Mouse (Mus musculus) myocyte (in vitro differentiated cells): ENCODE results near the gene Vav2. TPM values are rescaled to one million over a fixed set of nuclear protein-coding genes. Genes with fewer than 3 reads are reported as not detected.

Source experiments
- H3K27me3 ChIP-seq: one replicate; pipeline ENCODE4 v1.6.1; 2011; ENCODE audit not compliant: control insufficient read depth, insufficient read depth, insufficient read length
- H3K36me3 ChIP-seq: one replicate; pipeline ENCODE4 v1.6.1; 2011; ENCODE audit not compliant: control insufficient read depth, insufficient read depth
- H3K4me2 ChIP-seq: one replicate; pipeline ENCODE4 v1.6.1; 2011; ENCODE audit warnings: low read depth, control low read depth
- H3K4me3 ChIP-seq: one replicate; pipeline ENCODE4 v1.5.1; 2011; ENCODE audit warnings: mild to moderate bottlenecking, control low read depth, moderate library complexity
- H3K79me2 ChIP-seq: one replicate; pipeline ENCODE4 v1.6.1; 2011; ENCODE audit not compliant: control insufficient read depth, insufficient read depth
- H3ac ChIP-seq: one replicate; pipeline ENCODE4 v1.6.1; 2011; ENCODE audit not compliant: control insufficient read depth, insufficient read length
- CEBPB ChIP-seq: IDR thresholded peaks from 2 replicates; pipeline ENCODE4 v1.6.1; 2011; ENCODE audit warnings: mild to moderate bottlenecking, moderate library complexity; ENCODE audit not compliant: poor library complexity, insufficient read depth, severe bottlenecking
- E2F4 ChIP-seq: IDR thresholded peaks from one replicate; pipeline ENCODE4 v1.6.1; 2011; ENCODE audit warnings: mild to moderate bottlenecking, control low read depth, moderate library complexity; ENCODE audit not compliant: insufficient read depth
- MAX ChIP-seq: IDR thresholded peaks from one replicate; pipeline ENCODE4 v1.6.1; 2011; ENCODE audit warnings: low read depth, mild to moderate bottlenecking, control low read depth
- MYOD1 ChIP-seq, 3 experiments: IDR thresholded peaks; one replicate each; pipeline ENCODE4 v1.6.1; 2011; ENCODE audit warnings: control low read depth in 2 of 3, low read depth in 2 of 3, mild to moderate bottlenecking in 2 of 3, moderate library complexity in 1 of 3; ENCODE audit not compliant: insufficient read length in 2 of 3, control insufficient read depth in 1 of 3
- MYOG ChIP-seq, 3 experiments: IDR thresholded peaks; one replicate each; pipeline ENCODE4 v1.6.1; 2011; ENCODE audit warnings: control low read depth in 2 of 3, low read depth in 2 of 3, mild to moderate bottlenecking in 2 of 3; ENCODE audit not compliant: insufficient read length in 2 of 3, control insufficient read depth in 1 of 3, insufficient read depth in 1 of 3
- POLR2A ChIP-seq: IDR thresholded peaks from one replicate; pipeline ENCODE4 v1.6.1; 2011; ENCODE audit warnings: low read depth, mild to moderate bottlenecking, control low read depth, moderate library complexity; ENCODE audit not compliant: insufficient read length
- POLR2AphosphoS2 ChIP-seq: IDR thresholded peaks from one replicate; pipeline ENCODE4 v1.6.1; 2011; ENCODE audit warnings: low read depth, control low read depth; ENCODE audit not compliant: insufficient read length
- REST ChIP-seq: IDR thresholded peaks from one replicate; pipeline ENCODE4 v1.6.1; 2011; ENCODE audit warnings: mild to moderate bottlenecking, control low read depth, moderate library complexity; ENCODE audit not compliant: insufficient read depth, insufficient read length
- SRF ChIP-seq: IDR thresholded peaks from one replicate; pipeline ENCODE4 v1.6.1; 2011; ENCODE audit warnings: low read depth; ENCODE audit not compliant: control insufficient read depth, insufficient read length
- TCF12 ChIP-seq: IDR thresholded peaks from one replicate; pipeline ENCODE4 v1.6.1; 2011; ENCODE audit warnings: mild to moderate bottlenecking, control low read depth; ENCODE audit not compliant: poor library complexity, insufficient read depth, severe bottlenecking
- TCF3 ChIP-seq: IDR thresholded peaks from one replicate; pipeline ENCODE4 v1.6.1; 2011; ENCODE audit warnings: low read depth, control low read depth; ENCODE audit not compliant: insufficient read length
- USF1 ChIP-seq: IDR thresholded peaks from one replicate; pipeline ENCODE4 v1.6.1; 2011; ENCODE audit warnings: low read depth, mild to moderate bottlenecking, control low read depth, moderate library complexity
- polyA plus RNA-seq: library from polyadenylated mRNA; unstranded; fragments of >200 nt; fragmentation: generic; extraction: Trizol; gene quantifications from one replicate; pipeline ENCODE4 v1.2.1, GENCODE M21; 2012; ENCODE audit warnings: missing spikeins

Vav2 gene
- polyA plus RNA-seq, 1 experiment = 14.1 TPM

GRCm38 (mm10) chr2:27447782-27448181 is 20.9 kb upstream of the Vav2 start:
- peaks cover 20% of the 10 kb centered on the region for H3K36me3 ChIP-seq
- no peaks in the 10 kb centered on the region for H3K79me2 ChIP-seq
- no peak overlapping the region for H3ac ChIP-seq
- H3K27me3 ChIP-seq = no peaks in the 10 kb centered on the region
- H3K4me2 ChIP-seq = no peak overlapping the region
- TF ChIP-seq TCF3 (no peak), E2F4 (no peak), CEBPB (no peak), REST (no peak), SRF (no peak), TCF12 (no peak), POLR2AphosphoS2 (no peak), USF1 (no peak), MYOG (IDR thresholded peaks at IDR 0.05; ENCODE audit: control insufficient read depth in 1 of 3, insufficient read depth in 1 of 3, insufficient read length in 2 of 3, low read depth in 2 of 3) (no peak), MYOD1 (IDR thresholded peaks at IDR 0.05; ENCODE audit: control insufficient read depth in 1 of 3, insufficient read length in 2 of 3, low read depth in 2 of 3) (no peak), MAX (no peak), POLR2A (no peak)
- H3K4me3 ChIP-seq = no peak overlapping the region

GRCm38 (mm10) chr2:27446812-27447211 is 20.0 kb upstream of the Vav2 start:
- Histone ChIP-seq H3ac (no peak overlapping the region), H3K79me2 (no peaks in the 10 kb centered on the region), H3K36me3 (peaks cover 20% of the 10 kb centered on the region), H3K4me2 (no peak overlapping the region), H3K27me3 (no peaks in the 10 kb centered on the region), H3K4me3 (no peak overlapping the region)
- no peak for TF ChIP-seq MAX
- TF ChIP-seq SRF = no peak
- no peak for TF ChIP-seq POLR2AphosphoS2
- no peak for TF ChIP-seq TCF12
- no peak for TF ChIP-seq MYOD1 (IDR thresholded peaks at IDR 0.05; ENCODE audit: control insufficient read depth in 1 of 3, insufficient read length in 2 of 3, low read depth in 2 of 3)
- TF ChIP-seq MYOG (IDR thresholded peaks at IDR 0.05; ENCODE audit: control insufficient read depth in 1 of 3, insufficient read depth in 1 of 3, insufficient read length in 2 of 3, low read depth in 2 of 3) = no peak
- TF ChIP-seq CEBPB = no peak
- TF ChIP-seq TCF3 = no peak
- TF ChIP-seq REST = no peak
- no peak for TF ChIP-seq USF1
- TF ChIP-seq POLR2A = no peak
- TF ChIP-seq E2F4 = no peak

DNA sequence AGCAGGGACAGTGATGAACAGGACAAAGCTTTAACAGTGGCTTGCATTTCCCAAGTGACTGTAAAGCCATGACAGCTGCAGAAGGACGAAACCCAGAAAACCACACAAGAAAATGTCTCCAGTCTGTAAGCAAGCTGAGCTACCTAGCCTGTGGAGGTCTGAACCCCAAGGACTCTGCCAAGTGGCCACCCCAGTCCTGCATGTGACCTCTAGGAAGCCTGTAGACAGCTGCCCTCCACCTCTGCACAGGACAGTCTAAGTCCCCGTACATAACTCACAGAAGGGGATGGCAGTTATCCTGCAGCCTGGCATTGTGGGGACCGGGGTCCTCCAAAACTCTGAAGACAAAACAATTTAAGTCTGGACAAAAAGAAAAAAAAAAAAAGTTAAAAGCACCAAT is 19.1 kb upstream of the Vav2 start:
- peak in 1 of 3 experiments; percentile 54 for TF ChIP-seq MYOD1 (IDR thresholded peaks at IDR 0.05; ENCODE audit: control insufficient read depth in 1 of 3, insufficient read length in 2 of 3, low read depth in 2 of 3)
- no peak for TF ChIP-seq REST
- TF ChIP-seq MYOG (IDR thresholded peaks at IDR 0.05; ENCODE audit: control insufficient read depth in 1 of 3, insufficient read depth in 1 of 3, insufficient read length in 2 of 3, low read depth in 2 of 3) = peak in 1 of 3 experiments; percentile 68
- no peak for TF ChIP-seq SRF
- TF ChIP-seq POLR2A = no peak
- no peak overlapping the region for H3K4me2 ChIP-seq
- H3ac ChIP-seq = no peak overlapping the region
- peaks cover 14% of the 10 kb centered on the region for H3K36me3 ChIP-seq
- H3K79me2 ChIP-seq = no peaks in the 10 kb centered on the region
- no peak overlapping the region for H3K4me3 ChIP-seq
- no peaks in the 10 kb centered on the region for H3K27me3 ChIP-seq

DNA sequence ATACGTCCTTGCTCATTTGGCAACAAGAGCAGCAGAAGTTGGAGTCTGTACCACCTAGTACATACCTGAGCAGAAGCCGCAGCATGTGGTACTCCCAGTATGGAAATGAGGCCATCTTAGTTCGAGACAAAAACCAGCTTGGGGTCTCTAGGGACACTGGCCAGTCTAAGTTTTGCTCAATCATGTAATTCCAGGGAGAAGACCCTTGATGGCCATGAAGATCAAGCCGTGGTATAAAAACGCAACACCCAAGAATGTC is 16.5 kb upstream of the Vav2 start:
- peak overlapping the region; percentile 71 for H3K4me3 ChIP-seq

More for the DNA sequence above, 16.5 kb upstream of the Vav2 start:
- H3K79me2 ChIP-seq = no peaks in the 10 kb centered on the region
- no peak for TF ChIP-seq CEBPB
- TF ChIP-seq POLR2A = no peak
- TF ChIP-seq REST = no peak
- TF ChIP-seq MAX = no peak
- TF ChIP-seq E2F4 = no peak
- TF ChIP-seq TCF12 = no peak
- TF ChIP-seq USF1 = no peak
- no peak for TF ChIP-seq POLR2AphosphoS2
- no peak for TF ChIP-seq TCF3
- TF ChIP-seq MYOG (IDR thresholded peaks at IDR 0.05; ENCODE audit: control insufficient read depth in 1 of 3, insufficient read depth in 1 of 3, insufficient read length in 2 of 3, low read depth in 2 of 3) = no peak
- TF ChIP-seq SRF = no peak
- TF ChIP-seq MYOD1 (IDR thresholded peaks at IDR 0.05; ENCODE audit: control insufficient read depth in 1 of 3, insufficient read length in 2 of 3, low read depth in 2 of 3) = no peak
- H3K4me2 ChIP-seq = peak overlapping the region; percentile 80
- no peaks in the 10 kb centered on the region for H3K36me3 ChIP-seq
- peak overlapping the region; percentile 94 for H3ac ChIP-seq
- no peaks in the 10 kb centered on the region for H3K27me3 ChIP-seq
